Mouse (Mus musculus): ENCODE measurements around the gene Col4a1. TPM values are rescaled to one million over a fixed set of nuclear protein-coding genes. Genes with fewer than 3 reads are reported as not detected.

The Col4a1 gene
- total RNA-seq, 2 experiments from 2014 or later: 108 to 117 TPM

- DNase-seq (ENCODE audit: low spot score in 2 of 2): no peak
These were observed 8.5 kb downstream of the Col4a1 start for GRCm38 (mm10) chr8:11304027-11304601.

GRCm38 (mm10) chr8:11300436-11300835 is 12.2 kb downstream of the Col4a1 start:
- no peak for DNase-seq (ENCODE audit: low spot score in 2 of 2)

GRCm38 (mm10) chr8:11299317-11299602 is 13.4 kb downstream of the Col4a1 start:
- DNase-seq (ENCODE audit: low spot score in 2 of 2): no peak

- no peak for DNase-seq (ENCODE audit: low spot score in 2 of 2)
These were observed 13.9 kb downstream of the Col4a1 start for GRCm38 (mm10) chr8:11298531-11299316.

GRCm38 (mm10) chr8:11297141-11297838 is 15.3 kb downstream of the Col4a1 start:
- DNase-seq (ENCODE audit: low spot score in 2 of 2): no peak

- DNase-seq (ENCODE audit: low spot score in 2 of 2): no peak
These were observed 16.2 kb downstream of the Col4a1 start for GRCm38 (mm10) chr8:11296282-11296943.

GRCm38 (mm10) chr8:11292611-11293010 is 20.0 kb downstream of the Col4a1 start:
- DNase-seq (ENCODE audit: low spot score in 2 of 2): no peak

GRCm38 (mm10) chr8:11290533-11290932 is 22.1 kb downstream of the Col4a1 start:
- DNase-seq (ENCODE audit: low spot score in 2 of 2): no peak

GRCm38 (mm10) chr8:11288286-11288685 is 24.3 kb downstream of the Col4a1 start:
- DNase-seq (ENCODE audit: low spot score in 2 of 2): peak in 1 of 2 experiments; percentile 38

- DNase-seq (ENCODE audit: low spot score in 2 of 2): no peak
These were observed 25.5 kb downstream of the Col4a1 start for GRCm38 (mm10) chr8:11287139-11287538.

GRCm38 (mm10) chr8:11285437-11285836 is 27.2 kb downstream of the Col4a1 start:
- DNase-seq (ENCODE audit: low spot score in 2 of 2): no peak

GRCm38 (mm10) chr8:11283217-11283616 is 29.4 kb downstream of the Col4a1 start:
- DNase-seq (ENCODE audit: low spot score in 2 of 2): no peak

- DNase-seq (ENCODE audit: low spot score in 2 of 2): no peak
These were observed 29.9 kb downstream of the Col4a1 start for GRCm38 (mm10) chr8:11282696-11283095.

- DNase-seq (ENCODE audit: low spot score in 2 of 2): no peak
These were observed 30.5 kb downstream of the Col4a1 start for GRCm38 (mm10) chr8:11282139-11282538.

- no peak for DNase-seq (ENCODE audit: low spot score in 2 of 2)
These were observed 31.8 kb downstream of the Col4a1 start for GRCm38 (mm10) chr8:11280721-11281268.

- DNase-seq (ENCODE audit: low spot score in 2 of 2): no peak
These were observed 33.3 kb downstream of the Col4a1 start for GRCm38 (mm10) chr8:11279296-11279826.

GRCm38 (mm10) chr8:11278101-11278611 is 34.5 kb downstream of the Col4a1 start:
- peak in 1 of 2 experiments; percentile 40 for DNase-seq (ENCODE audit: low spot score in 2 of 2)

GRCm38 (mm10) chr8:11277602-11278051 is 35.0 kb downstream of the Col4a1 start:
- DNase-seq (ENCODE audit: low spot score in 2 of 2): no peak

- DNase-seq (ENCODE audit: low spot score in 2 of 2): no peak
These were observed 36.3 kb downstream of the Col4a1 start for GRCm38 (mm10) chr8:11276286-11276685.

- no peak for DNase-seq (ENCODE audit: low spot score in 2 of 2)
These were observed 38.2 kb downstream of the Col4a1 start for GRCm38 (mm10) chr8:11274415-11274814.
